Mouse (Mus musculus): ENCODE measurements around the gene Rab31. TPM values are rescaled to one million over a fixed set of nuclear protein-coding genes. Genes with fewer than 3 reads are reported as not detected.

The Rab31 gene
- polyA plus RNA-seq, 1 experiment, result 18.0 TPM

DNA sequence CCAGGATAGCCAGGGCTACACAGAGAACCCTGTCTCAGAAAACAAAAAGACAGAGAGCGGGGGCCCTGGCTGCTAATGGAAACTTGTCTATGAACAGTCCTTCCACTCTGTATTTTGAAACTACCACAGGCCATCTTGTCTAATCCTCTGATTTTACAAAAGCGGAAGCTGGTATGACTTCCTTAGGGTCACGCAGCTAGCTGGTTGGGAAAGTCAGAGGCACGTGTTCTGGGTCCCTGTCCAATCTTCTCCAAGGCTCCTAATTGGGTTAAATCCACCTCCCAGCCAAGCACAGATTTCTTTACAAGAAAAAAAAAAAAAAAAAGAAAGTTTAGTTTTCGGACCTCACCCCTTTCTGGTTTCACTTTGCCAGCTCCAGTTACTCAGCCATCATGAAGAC is 45.8 kb downstream of the Rab31 start:
- no peak overlapping the region for H3K4me3 ChIP-seq (replicated peaks; ENCODE audit: control insufficient read depth, low read depth, low read length)
- peak overlapping the region; percentile 74 for H3K27ac ChIP-seq (ENCODE audit: control insufficient read depth, insufficient read depth, low read depth, low read length, poor library complexity)
- WGBS, result 28% methylated on average over 5 of the region's 5 CpGs
- TF ChIP-seq POLR2A (IDR thresholded peaks at IDR 0.05; ENCODE audit: borderline replicate concordance, control insufficient read depth, low read depth, low read length) (no peak), CTCF (IDR thresholded peaks at IDR 0.05; ENCODE audit: control insufficient read depth, insufficient read depth, low read length) (no peak)
- H3K4me1 ChIP-seq (ENCODE audit: control insufficient read depth, insufficient read depth, low read length), result peaks cover 11% of the 10 kb centered on the region; the same call in 1 of the 2 replicates

DNA sequence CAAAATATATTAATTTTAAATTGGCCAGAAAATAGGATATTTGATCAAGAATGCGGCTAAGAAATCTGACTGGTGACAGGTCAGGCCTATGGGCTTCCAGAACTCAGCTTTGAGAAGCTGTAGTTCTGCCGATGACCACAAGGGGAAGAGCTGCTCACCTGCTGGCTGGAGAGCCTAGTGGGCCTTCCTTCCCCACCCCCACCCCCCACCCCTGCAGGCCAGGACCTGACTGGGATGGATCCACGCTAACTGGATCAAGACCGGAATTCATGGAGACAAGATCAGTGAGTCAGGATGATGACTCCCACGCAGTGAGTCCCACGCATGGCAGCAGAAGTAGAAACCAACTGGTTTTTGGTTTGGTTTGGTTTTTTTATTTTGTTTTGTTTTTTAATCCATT is 46.3 kb downstream of the Rab31 start:
- Histone ChIP-seq H3K4me1 (ENCODE audit: control insufficient read depth, insufficient read depth, low read length) (peaks cover 11% of the 10 kb centered on the region; the same call in 1 of the 2 replicates), H3K27ac (ENCODE audit: control insufficient read depth, insufficient read depth, low read depth, low read length, poor library complexity) (peak overlapping the region; percentile 74), H3K4me3 (replicated peaks; ENCODE audit: control insufficient read depth, low read depth, low read length) (no peak overlapping the region)
- TF ChIP-seq CTCF (IDR thresholded peaks at IDR 0.05; ENCODE audit: control insufficient read depth, insufficient read depth, low read length), result peak; percentile 39
- TF ChIP-seq POLR2A (IDR thresholded peaks at IDR 0.05; ENCODE audit: borderline replicate concordance, control insufficient read depth, low read depth, low read length), result no peak
- 76% methylated on average over 6 of the region's 6 CpGs for WGBS

DNA sequence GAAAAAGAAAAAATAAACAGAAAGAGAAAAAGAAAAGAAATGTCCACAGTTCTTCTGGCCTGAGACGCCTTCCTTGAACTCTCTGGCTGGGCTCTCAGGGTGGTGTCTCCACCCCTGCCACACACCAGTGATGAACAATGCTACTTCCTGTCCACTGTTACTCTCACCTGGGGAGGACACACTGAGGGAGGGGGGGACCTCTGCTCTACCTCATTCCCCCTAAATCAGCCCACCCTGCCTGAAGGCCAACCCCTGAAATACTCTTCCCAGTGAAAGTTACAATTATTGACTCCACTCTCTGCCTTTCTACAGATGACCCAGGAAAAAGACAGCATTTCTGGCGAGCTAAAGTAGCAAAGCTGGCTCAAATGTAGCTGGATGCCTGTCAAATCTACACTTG is 46.7 kb downstream of the Rab31 start:
- no peak overlapping the region for H3K4me3 ChIP-seq (replicated peaks; ENCODE audit: control insufficient read depth, low read depth, low read length)
- peak overlapping the region; percentile 62; the same call in 1 of the 2 replicates for H3K27ac ChIP-seq (ENCODE audit: control insufficient read depth, insufficient read depth, low read depth, low read length, poor library complexity)
- TF ChIP-seq POLR2A (IDR thresholded peaks at IDR 0.05; ENCODE audit: borderline replicate concordance, control insufficient read depth, low read depth, low read length) (no peak), CTCF (IDR thresholded peaks at IDR 0.05; ENCODE audit: control insufficient read depth, insufficient read depth, low read length) (no peak)
- H3K4me1 ChIP-seq (ENCODE audit: control insufficient read depth, insufficient read depth, low read length), result peaks cover 8% of the 10 kb centered on the region; the same call in 1 of the 2 replicates
- WGBS, result 58% methylated on average over 2 of the region's 2 CpGs

DNA sequence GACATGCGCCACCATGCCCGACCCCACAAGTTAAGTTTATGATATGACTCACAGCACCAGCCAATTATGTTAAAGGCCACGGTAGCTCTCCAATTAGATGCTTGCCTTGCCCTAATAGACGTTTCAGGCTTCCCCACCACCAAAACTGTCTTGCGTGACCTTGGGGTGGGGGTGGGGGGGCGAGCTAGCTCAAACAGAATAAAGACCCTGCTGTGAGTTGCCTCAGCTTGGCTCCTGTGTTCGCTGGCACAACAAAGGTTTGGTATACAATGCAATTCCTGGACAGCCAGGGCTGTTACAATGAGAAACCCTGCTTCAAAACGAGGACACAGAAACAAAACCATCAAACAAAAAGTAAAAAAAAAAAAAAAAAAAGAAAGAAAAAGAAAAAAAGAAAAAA is 47.2 kb downstream of the Rab31 start:
- Histone ChIP-seq H3K4me3 (replicated peaks; ENCODE audit: control insufficient read depth, low read depth, low read length) (no peak overlapping the region), H3K27ac (ENCODE audit: control insufficient read depth, insufficient read depth, low read depth, low read length, poor library complexity) (peak overlapping the region; percentile 25), H3K4me1 (ENCODE audit: control insufficient read depth, insufficient read depth, low read length) (peaks cover 6% of the 10 kb centered on the region; the same call in 1 of the 2 replicates)
- TF ChIP-seq CTCF (IDR thresholded peaks at IDR 0.05; ENCODE audit: control insufficient read depth, insufficient read depth, low read length) (no peak), POLR2A (IDR thresholded peaks at IDR 0.05; ENCODE audit: borderline replicate concordance, control insufficient read depth, low read depth, low read length) (no peak)
- WGBS, result 65% methylated on average over 8 of the region's 8 CpGs

DNA sequence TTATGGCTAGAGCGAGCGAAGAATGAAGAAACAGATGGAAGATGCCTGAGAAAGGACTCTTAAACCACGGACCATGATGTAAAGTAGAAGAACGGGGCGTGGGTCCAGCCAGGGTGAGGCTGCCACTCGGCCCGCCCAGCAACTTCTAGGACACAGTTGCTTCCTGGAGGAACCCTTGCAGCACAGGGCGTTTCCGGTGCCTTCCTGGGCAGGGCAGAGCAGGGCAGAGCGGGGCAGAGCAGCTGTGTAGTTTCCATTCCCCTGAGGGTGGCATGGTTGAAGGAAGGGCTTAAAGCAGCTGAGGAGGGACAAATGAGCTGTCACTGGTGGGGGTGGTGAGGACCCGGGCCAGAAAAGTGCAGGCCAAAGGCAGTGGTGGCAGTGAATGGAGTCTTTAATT is 48.3 kb downstream of the Rab31 start:
- Histone ChIP-seq H3K27ac (ENCODE audit: control insufficient read depth, insufficient read depth, low read depth, low read length, poor library complexity) (peak overlapping the region; percentile 92), H3K4me1 (ENCODE audit: control insufficient read depth, insufficient read depth, low read length) (peaks cover 7% of the 10 kb centered on the region; the same call in 1 of the 2 replicates), H3K4me3 (replicated peaks; ENCODE audit: control insufficient read depth, low read depth, low read length) (peak overlapping the region; percentile 20)
- TF ChIP-seq POLR2A (IDR thresholded peaks at IDR 0.05; ENCODE audit: borderline replicate concordance, control insufficient read depth, low read depth, low read length) (peak; percentile 80; the same call in 1 of the 2 replicates), CTCF (IDR thresholded peaks at IDR 0.05; ENCODE audit: control insufficient read depth, insufficient read depth, low read length) (no peak)
- WGBS, result 2% methylated on average over 11 of the region's 11 CpGs

DNA sequence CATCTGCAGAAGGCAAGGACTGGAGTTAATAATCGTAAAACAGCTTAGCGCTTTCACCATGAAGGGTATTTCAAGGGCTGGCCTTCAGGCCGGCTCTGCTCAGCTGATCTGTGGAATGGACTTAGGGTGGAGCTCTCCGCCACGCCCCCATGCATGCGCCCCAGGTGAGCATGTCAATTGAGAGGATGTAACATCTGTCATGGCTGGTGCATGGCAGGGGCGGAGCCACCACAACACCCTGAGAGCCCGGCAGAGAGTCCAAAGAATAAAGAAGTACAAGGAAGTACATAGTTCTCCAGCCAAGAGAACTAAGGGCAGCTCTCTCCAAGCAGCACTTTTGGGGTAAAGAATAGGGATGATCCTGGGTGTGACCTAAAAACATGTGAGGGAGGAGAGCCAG is 48.9 kb downstream of the Rab31 start:
- Histone ChIP-seq H3K4me3 (replicated peaks; ENCODE audit: control insufficient read depth, low read depth, low read length) (peak overlapping the region; percentile 20), H3K27ac (ENCODE audit: control insufficient read depth, insufficient read depth, low read depth, low read length, poor library complexity) (peak overlapping the region; percentile 92), H3K4me1 (ENCODE audit: control insufficient read depth, insufficient read depth, low read length) (peaks cover 8% of the 10 kb centered on the region; the same call in 1 of the 2 replicates)
- TF ChIP-seq POLR2A (IDR thresholded peaks at IDR 0.05; ENCODE audit: borderline replicate concordance, control insufficient read depth, low read depth, low read length) (no peak), CTCF (IDR thresholded peaks at IDR 0.05; ENCODE audit: control insufficient read depth, insufficient read depth, low read length) (no peak)
- 62% methylated on average over 8 of the region's 8 CpGs for WGBS

DNA sequence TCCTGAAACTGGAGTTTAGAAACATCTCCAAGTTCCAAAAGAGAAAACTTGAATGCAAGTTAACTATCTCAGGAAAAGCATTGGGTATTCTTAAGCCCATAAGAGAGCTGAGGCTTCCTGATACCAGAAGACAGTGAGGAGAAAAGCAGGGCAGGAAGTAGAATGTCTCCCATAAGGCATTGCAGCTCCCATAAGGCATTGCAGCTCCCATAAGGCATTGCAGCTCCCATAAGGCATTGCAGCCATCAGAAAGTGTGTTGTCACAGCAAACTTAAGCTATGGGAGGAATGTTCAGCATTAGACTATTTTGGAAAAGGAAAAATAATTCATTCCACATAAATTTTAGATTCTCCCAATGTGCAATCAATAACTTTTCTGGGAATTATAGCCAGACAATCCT is 51.2 kb downstream of the Rab31 start:
- TF ChIP-seq CTCF (IDR thresholded peaks at IDR 0.05; ENCODE audit: control insufficient read depth, insufficient read depth, low read length), result no peak
- TF ChIP-seq POLR2A (IDR thresholded peaks at IDR 0.05; ENCODE audit: borderline replicate concordance, control insufficient read depth, low read depth, low read length), result no peak
- Histone ChIP-seq H3K4me1 (ENCODE audit: control insufficient read depth, insufficient read depth, low read length) (peaks cover 8% of the 10 kb centered on the region; the same call in 1 of the 2 replicates), H3K4me3 (replicated peaks; ENCODE audit: control insufficient read depth, low read depth, low read length) (no peak overlapping the region), H3K27ac (ENCODE audit: control insufficient read depth, insufficient read depth, low read depth, low read length, poor library complexity) (no peak overlapping the region)

DNA sequence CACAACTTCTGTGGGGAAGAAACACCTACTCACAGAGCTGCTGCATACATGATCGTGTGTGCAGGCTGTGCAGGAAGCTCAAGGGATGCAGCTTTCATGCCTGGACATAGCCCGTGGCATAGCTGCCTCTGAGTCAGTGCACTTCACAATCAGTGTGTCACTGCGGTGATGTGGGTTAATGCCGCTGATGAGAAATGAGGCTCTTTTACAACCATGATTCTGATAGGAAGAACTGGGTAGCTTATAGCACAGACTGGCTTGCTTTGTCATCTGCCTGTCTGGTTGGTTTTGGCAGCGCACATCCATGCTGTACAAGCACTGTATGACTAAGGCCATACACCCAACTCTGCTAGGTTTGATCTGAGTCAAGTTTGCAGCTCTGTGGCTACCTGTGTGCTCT is 52.7 kb downstream of the Rab31 start:
- WGBS, result 83% methylated on average over 5 of the region's 5 CpGs
- no peak overlapping the region for H3K27ac ChIP-seq (ENCODE audit: control insufficient read depth, insufficient read depth, low read depth, low read length, poor library complexity)
- TF ChIP-seq CTCF (IDR thresholded peaks at IDR 0.05; ENCODE audit: control insufficient read depth, insufficient read depth, low read length) (no peak), POLR2A (IDR thresholded peaks at IDR 0.05; ENCODE audit: borderline replicate concordance, control insufficient read depth, low read depth, low read length) (no peak)
- peaks cover 6% of the 10 kb centered on the region; the same call in 1 of the 2 replicates for H3K4me1 ChIP-seq (ENCODE audit: control insufficient read depth, insufficient read depth, low read length)
- no peak overlapping the region for H3K4me3 ChIP-seq (replicated peaks; ENCODE audit: control insufficient read depth, low read depth, low read length)

DNA sequence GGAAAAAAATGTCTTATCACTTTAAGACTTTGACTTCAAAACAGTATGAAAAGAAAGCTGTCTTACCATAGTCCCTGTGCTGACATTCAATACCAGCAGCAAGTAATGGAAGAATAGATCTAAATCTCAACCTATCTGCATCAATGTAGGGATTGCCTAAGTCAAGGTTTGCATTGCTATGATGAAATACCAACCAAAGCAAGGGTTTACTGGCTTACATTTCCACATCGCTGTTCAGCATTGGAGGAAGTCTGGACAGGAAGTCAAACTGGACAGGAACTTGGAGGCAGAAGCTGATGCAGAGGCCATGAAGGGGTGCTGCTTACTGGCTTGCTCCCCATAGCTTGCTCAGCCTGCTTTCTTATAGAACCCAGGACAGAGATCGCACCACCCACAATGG is 54.0 kb downstream of the Rab31 start:
- TF ChIP-seq CTCF (IDR thresholded peaks at IDR 0.05; ENCODE audit: control insufficient read depth, insufficient read depth, low read length) (no peak), POLR2A (IDR thresholded peaks at IDR 0.05; ENCODE audit: borderline replicate concordance, control insufficient read depth, low read depth, low read length) (no peak)
- Histone ChIP-seq H3K4me1 (ENCODE audit: control insufficient read depth, insufficient read depth, low read length) (peaks cover 4% of the 10 kb centered on the region; the same call in 1 of the 2 replicates), H3K4me3 (replicated peaks; ENCODE audit: control insufficient read depth, low read depth, low read length) (no peak overlapping the region), H3K27ac (ENCODE audit: control insufficient read depth, insufficient read depth, low read depth, low read length, poor library complexity) (no peak overlapping the region)
- 76% methylated on average over 2 of the region's 2 CpGs for WGBS

Measured in bone marrow, adult 2 months (tissue).